Mouse (Mus musculus) testis, adult 2 months (tissue): ENCODE results near the gene Deup1.

Source experiments
- CTCF ChIP-seq: fragments of 200-500 bp; IDR thresholded peaks from 2 replicates; pipeline ENCODE4 v1.5.1; 2012; ENCODE audit warnings: low read depth, mild to moderate bottlenecking, inconsistent platforms, low read length, moderate library complexity; ENCODE audit not compliant: control insufficient read depth, insufficient read depth, insufficient replicate concordance
- POLR2A ChIP-seq: fragments of 200-500 bp; IDR thresholded peaks from 2 replicates; pipeline ENCODE4 v1.6.1; 2012; ENCODE audit warnings: low read depth, mild to moderate bottlenecking, inconsistent platforms, low read length, moderate library complexity; ENCODE audit not compliant: control insufficient read depth

DNA sequence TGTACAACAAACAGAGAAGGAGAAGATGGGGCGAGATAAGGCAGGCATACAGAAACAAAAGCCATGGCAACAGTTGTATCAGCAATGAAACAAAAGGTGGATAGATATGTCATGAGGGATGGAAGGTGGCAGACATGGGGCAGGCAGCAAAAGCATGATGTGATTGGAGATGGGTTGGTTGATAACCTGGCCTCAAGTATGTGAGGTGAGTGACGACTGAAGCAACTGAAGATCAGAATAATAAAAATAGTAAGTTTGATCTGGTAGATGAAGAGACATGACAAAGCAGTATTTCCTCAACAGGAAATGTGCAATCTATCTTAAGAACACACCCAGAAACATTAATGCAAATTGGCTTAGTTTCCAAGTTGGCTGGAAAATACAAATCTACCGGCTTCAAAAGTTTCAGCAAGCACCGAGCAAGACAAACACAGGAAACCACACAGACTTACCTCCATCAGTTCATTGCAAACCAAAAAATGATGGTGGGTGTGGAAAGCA, 77.2 kb downstream of the Deup1 start:
- TF ChIP-seq CTCF, result no peak
- TF ChIP-seq POLR2A, result no peak
